Mouse (Mus musculus) MEL (cell line): Measurements from ENCODE around the gene Rundc1. TPM values are rescaled to one million over a fixed set of nuclear protein-coding genes. Genes with fewer than 3 reads are reported as not detected.

ENCODE experiments used
- DNase-seq: peaks from one replicate; pipeline ENCODE4 v3.0.0; 2011; ENCODE audit warnings: low read depth, low spot score
- H3K27ac ChIP-seq: 2 replicates; pipeline ENCODE4 v1.5.1; 2012; ENCODE audit warnings: low read depth, mild to moderate bottlenecking, control low read depth, low read length, moderate library complexity; ENCODE audit not compliant: control insufficient read depth
- H3K27me3 ChIP-seq, 2 experiments: fragments of 150-350 bp in 1 of 2; sonication (generic) in 1 of 2; 2 replicates each; pipeline ENCODE4 v1.6.1; 2012; ENCODE audit warnings: low read length in 2 of 2, mild to moderate bottlenecking in 2 of 2, improper control_type of control experiment in 1 of 2, moderate library complexity in 1 of 2; ENCODE audit not compliant: insufficient read depth in 2 of 2, control insufficient read depth in 1 of 2
- H3K36me3 ChIP-seq, 2 experiments: 2 replicates each; pipeline ENCODE4 v1.6.1; 2012 to 2014; ENCODE audit warnings: low read length in 2 of 2, improper control_type of control experiment in 1 of 2, inconsistent platforms in 1 of 2, mild to moderate bottlenecking in 1 of 2; ENCODE audit not compliant: insufficient read depth in 2 of 2, control insufficient read depth in 1 of 2
- H3K4me1 ChIP-seq, 2 experiments: fragments of 150-350 bp in 1 of 2; sonication (generic) in 1 of 2; 2 replicates each; pipeline ENCODE4 v1.6.1; 2012; ENCODE audit warnings: low read length in 2 of 2, improper control_type of control experiment in 1 of 2, mild to moderate bottlenecking in 1 of 2; ENCODE audit not compliant: insufficient read depth in 2 of 2, control insufficient read depth in 1 of 2
- H3K4me3 ChIP-seq, 2 experiments: fragments of 150-350 bp in 1 of 2; sonication (generic) in 1 of 2; 2 replicates each; pipeline ENCODE4 v1.5.1; 2012; ENCODE audit warnings: low read depth in 2 of 2, low read length in 2 of 2, mild to moderate bottlenecking in 2 of 2, moderate library complexity in 2 of 2, control low read depth in 1 of 2, improper control_type of control experiment in 1 of 2; ENCODE audit not compliant: control insufficient read depth in 1 of 2, insufficient read depth in 1 of 2
- H3K79me2 ChIP-seq: 2 replicates; pipeline ENCODE4 v1.6.1; 2012; ENCODE audit warnings: mild to moderate bottlenecking, low read length, moderate library complexity; ENCODE audit not compliant: control insufficient read depth, poor library complexity, insufficient read depth
- H3K9ac ChIP-seq: 2 replicates; pipeline ENCODE4 v1.6.1; 2012; ENCODE audit warnings: low read depth, mild to moderate bottlenecking, control low read depth, low read length, moderate library complexity; ENCODE audit not compliant: control insufficient read depth, poor library complexity, severe bottlenecking
- H3K9me3 ChIP-seq: fragments of 150-350 bp; sonication (generic); replicated peaks from 2 replicates; pipeline ENCODE4 v1.6.1; 2012; ENCODE audit warnings: mild to moderate bottlenecking, low read length, improper control_type of control experiment, moderate library complexity; ENCODE audit not compliant: insufficient read depth
- CHD1 ChIP-seq: IDR thresholded peaks from 2 replicates; pipeline ENCODE4 v1.6.1; 2012; ENCODE audit warnings: low read depth, mild to moderate bottlenecking, inconsistent platforms, low read length, improper control_type of control experiment
- ELF1 ChIP-seq: IDR thresholded peaks from 2 replicates; pipeline ENCODE4 v1.6.1; 2014; ENCODE audit warnings: low read depth, mild to moderate bottlenecking, inconsistent platforms, low read length, improper control_type of control experiment, moderate library complexity
- EP300 ChIP-seq, 2 experiments: IDR thresholded peaks; 2 replicates each; pipeline ENCODE4 v1.6.1; 2011; ENCODE audit warnings: improper control_type of control experiment in 2 of 2, low read length in 2 of 2, low read depth in 1 of 2, mild to moderate bottlenecking in 1 of 2
- ETS1 ChIP-seq: IDR thresholded peaks from 2 replicates; pipeline ENCODE4 v1.6.1; 2012; ENCODE audit warnings: low read depth, mild to moderate bottlenecking, inconsistent platforms, low read length, improper control_type of control experiment, moderate library complexity
- GABPA ChIP-seq: IDR thresholded peaks from 2 replicates; pipeline ENCODE4 v1.6.1; 2012; ENCODE audit warnings: low read depth, mild to moderate bottlenecking, inconsistent platforms, low read length, improper control_type of control experiment, moderate library complexity
- GATA1 ChIP-seq: IDR thresholded peaks from 2 replicates; pipeline ENCODE4 v1.6.1; 2011; ENCODE audit warnings: low read depth, low read length, improper control_type of control experiment
- HCFC1 ChIP-seq: IDR thresholded peaks from 2 replicates; pipeline ENCODE4 v1.6.1; 2012; ENCODE audit warnings: low read depth, mild to moderate bottlenecking, inconsistent platforms, low read length, improper control_type of control experiment, moderate library complexity
- KAT2A ChIP-seq: conservative IDR thresholded peaks from 2 replicates; pipeline ENCODE4 v1.6.1; 2012; ENCODE audit warnings: low read depth, low read length, improper control_type of control experiment, inconsistent platforms
- MAX ChIP-seq: IDR thresholded peaks from 2 replicates; pipeline ENCODE4 v1.6.1; 2011; ENCODE audit warnings: low read length, improper control_type of control experiment
- MAZ ChIP-seq: IDR thresholded peaks from 2 replicates; pipeline ENCODE4 v1.6.1; 2012; ENCODE audit warnings: low read depth, mild to moderate bottlenecking, inconsistent platforms, low read length, improper control_type of control experiment
- MEF2A ChIP-seq: IDR thresholded peaks from 2 replicates; pipeline ENCODE4 v1.6.1; 2014; ENCODE audit warnings: low read depth, mild to moderate bottlenecking, inconsistent platforms, low read length, improper control_type of control experiment; ENCODE audit not compliant: poor library complexity, insufficient replicate concordance, severe bottlenecking; ENCODE audit errors: extremely low read depth
- MXI1 ChIP-seq: IDR thresholded peaks from 2 replicates; pipeline ENCODE4 v1.6.1; 2011; ENCODE audit warnings: mild to moderate bottlenecking, low read depth, low read length, improper control_type of control experiment
- MYC ChIP-seq: IDR thresholded peaks from 2 replicates; pipeline ENCODE4 v1.6.1; 2011; ENCODE audit warnings: low read depth, mild to moderate bottlenecking, low read length, improper control_type of control experiment, moderate library complexity
- NRF1 ChIP-seq: IDR thresholded peaks from 2 replicates; pipeline ENCODE4 v1.6.1; 2014; ENCODE audit warnings: low read depth, mild to moderate bottlenecking, inconsistent platforms, low read length, improper control_type of control experiment, moderate library complexity; ENCODE audit not compliant: poor library complexity, insufficient read depth, severe bottlenecking
- POLR2AphosphoS5 ChIP-seq: IDR thresholded peaks from 2 replicates; pipeline ENCODE4 v1.6.1; 2012; ENCODE audit warnings: low read depth, borderline replicate concordance, mild to moderate bottlenecking, inconsistent platforms, low read length, moderate library complexity, mixed read lengths
- SMC3 ChIP-seq: IDR thresholded peaks from 2 replicates; pipeline ENCODE4 v1.6.1; 2011; ENCODE audit warnings: low read depth, low read length, improper control_type of control experiment
- TBP ChIP-seq: IDR thresholded peaks from 2 replicates; pipeline ENCODE4 v1.8.0; 2011; ENCODE audit warnings: low read depth, low read length, improper control_type of control experiment
- TCF12 ChIP-seq: IDR thresholded peaks from 2 replicates; pipeline ENCODE4 v1.6.1; 2014; ENCODE audit warnings: low read depth, mild to moderate bottlenecking, inconsistent platforms, low read length, improper control_type of control experiment, moderate library complexity
- USF1 ChIP-seq: IDR thresholded peaks from 2 replicates; pipeline ENCODE4 v1.6.1; 2014; ENCODE audit warnings: low read depth, mild to moderate bottlenecking, inconsistent platforms, low read length, improper control_type of control experiment, moderate library complexity
- ZC3H11A ChIP-seq: IDR thresholded peaks from 2 replicates; pipeline ENCODE4 v1.6.1; 2012; ENCODE audit warnings: low read depth, mild to moderate bottlenecking, inconsistent platforms, low read length, improper control_type of control experiment
- ZKSCAN1 ChIP-seq: IDR thresholded peaks from 2 replicates; pipeline ENCODE4 v1.6.1; 2012; ENCODE audit warnings: low read depth, mild to moderate bottlenecking, inconsistent platforms, low read length, improper control_type of control experiment, moderate library complexity
- polyA plus RNA-seq, 2 experiments: library from polyadenylated mRNA; stranded (reverse) in 1 of 2; unstranded in 1 of 2; fragments of >175 nt in 1 of 2; fragments of >200 nt in 1 of 2; gene quantifications; 2 replicates each; pipeline versions ENCODE4 v1.2.1 to v1.2.4; 2012; ENCODE audit warnings: low replicate concordance in 2 of 2, low read depth in 1 of 2; ENCODE audit not compliant: insufficient read length in 2 of 2, insufficient read depth in 1 of 2, missing spikeins in 1 of 2
- total RNA-seq: library from RNA; depleted of rRNA; stranded (reverse); fragments of 300-350 nt; gene quantifications from 2 replicates; pipeline ENCODE4 v1.2.3, GENCODE M21; 2012

Rundc1 gene
- total and polyA plus RNA-seq, 3 experiments, result 9.2 to 13.1 TPM; not detected in 1

- no peak for TF ChIP-seq CHD1
- TF ChIP-seq POLR2AphosphoS5, result no peak
- no peak for TF ChIP-seq MYC
- no peak for TF ChIP-seq MAX
These were observed 37.9 kb downstream of the Rundc1 start (continued) for GRCm38 (mm10) chr11:101462583-101463440.

DNA sequence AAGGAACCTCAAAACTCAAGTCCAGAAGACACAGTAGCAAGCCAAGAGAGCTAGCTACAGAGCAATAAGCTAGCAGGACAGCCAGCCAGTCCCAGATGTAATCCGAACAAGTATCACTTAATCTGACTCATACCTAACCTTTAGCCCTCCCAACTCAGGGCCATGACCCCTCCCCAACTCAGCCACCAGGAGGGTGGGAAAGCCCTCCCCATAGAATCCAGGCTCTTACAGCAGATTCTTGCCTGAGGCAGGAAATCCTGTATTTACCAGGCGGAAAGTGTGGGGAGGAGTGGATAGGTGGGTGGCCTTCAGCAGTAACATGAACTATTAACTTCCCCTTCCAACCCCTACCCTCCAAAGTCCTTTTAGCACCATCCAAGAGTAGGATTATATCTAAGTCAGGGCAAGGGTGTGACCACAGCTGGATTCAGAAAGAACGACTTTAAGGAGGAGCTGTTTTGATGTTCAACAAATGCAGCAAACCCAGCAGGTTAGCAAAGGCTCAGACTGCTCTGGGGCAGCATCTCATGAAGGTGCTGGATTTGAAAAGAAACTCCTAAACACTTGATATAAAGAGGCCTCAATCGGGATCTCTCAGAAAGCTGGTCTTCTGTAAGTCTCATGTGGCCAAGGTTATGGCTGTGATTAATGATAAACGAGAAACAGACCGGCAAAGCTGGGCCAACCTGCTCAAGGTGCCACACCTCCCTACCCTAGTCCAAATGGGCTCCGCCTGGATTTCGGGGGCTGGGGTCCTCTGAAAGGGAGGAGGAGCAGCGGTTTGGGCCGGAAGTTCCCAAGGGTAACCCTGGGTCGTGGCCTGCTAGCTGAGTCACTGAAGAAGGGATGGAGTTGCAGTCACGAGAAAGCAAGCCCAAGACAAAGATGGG is 39.6 kb downstream of the Rundc1 start, which contains the start of gene Rnd2:
Gene Rnd2, plus strand, starts transcription at position 789 of the 890 bp plus-strand sequence.
- DNase-seq, result peak; percentile 85
- peaks cover 0 to 27% of the 10 kb centered on the region in 2 experiments; a peak in 3 of 4 replicates for H3K36me3 ChIP-seq
- H3K4me1 ChIP-seq, result peaks cover 12 to 33% of the 10 kb centered on the region in 2 experiments
- peaks cover 6% of the 10 kb centered on the region; the same call in 1 of the 2 replicates for H3K79me2 ChIP-seq
- H3K9ac ChIP-seq, result peak within 1 kb of the TSS; percentile 78
- no peaks in the 10 kb centered on the region for H3K27me3 ChIP-seq
- peak within 1 kb of the TSS; percentile 70 to 82 for H3K4me3 ChIP-seq
- no peak for TF ChIP-seq SMC3
- TF ChIP-seq EP300 (IDR thresholded peaks at IDR 0.05; ENCODE audit: low read depth in 1 of 2, low read length in 2 of 2), result peak; percentile 12 to 21; a peak in 2 of 4 replicates
- 0 out of 2 replicates have a peak, but pooled peaks have one; percentile 24 for TF ChIP-seq MXI1
- no peak for TF ChIP-seq MYC
- peak; percentile 73 for TF ChIP-seq CHD1
- TF ChIP-seq TBP, result peak; percentile 58
- TF ChIP-seq HCFC1, result peak; percentile 26; the same call in 1 of the 2 replicates
- TF ChIP-seq, all 39 proteins: peak for 5
- peak within 1 kb of the TSS; percentile 82 for H3K27ac ChIP-seq
- no peaks in the 10 kb centered on the region for H3K9me3 ChIP-seq

GRCm38 (mm10) chr11:101465101-101465868 is 40.4 kb downstream of the Rundc1 start:
- H3K9me3 ChIP-seq, result no peaks in the 10 kb centered on the region
- H3K4me1 ChIP-seq, result peaks cover 12 to 33% of the 10 kb centered on the region in 2 experiments
- peak overlapping the region; percentile 70 to 82 for H3K4me3 ChIP-seq
- peaks cover 6% of the 10 kb centered on the region; the same call in 1 of the 2 replicates for H3K79me2 ChIP-seq
- DNase-seq, result peak; percentile 91
- peak overlapping the region; percentile 78 for H3K9ac ChIP-seq
- H3K36me3 ChIP-seq, result peaks cover 0 to 27% of the 10 kb centered on the region in 2 experiments; a peak in 3 of 4 replicates
- H3K27ac ChIP-seq, result peak overlapping the region; percentile 82
- H3K27me3 ChIP-seq, result no peaks in the 10 kb centered on the region
- TF ChIP-seq GABPA (no peak), NRF1 (peak; percentile 89), MAX (peak; percentile 73), USF1 (peak; percentile 78), MEF2A (no peak), MAZ (peak; percentile 79), MXI1 (peak; percentile 52), KAT2A (no peak), ETS1 (no peak; the same call in 1 of the 2 replicates), ZC3H11A (no peak), ZKSCAN1 (no peak), TCF12 (peak; percentile 23; the same call in 1 of the 2 replicates), SMC3 (no peak), ELF1 (no peak), EP300 (IDR thresholded peaks at IDR 0.05; ENCODE audit: low read depth in 1 of 2, low read length in 2 of 2) (peak in 1 of 2 experiments; percentile 20; a peak in 1 of 4 replicates), GATA1 (no peak)
